Mouse (Mus musculus): ENCODE data around the gene Adam22.

DNA sequence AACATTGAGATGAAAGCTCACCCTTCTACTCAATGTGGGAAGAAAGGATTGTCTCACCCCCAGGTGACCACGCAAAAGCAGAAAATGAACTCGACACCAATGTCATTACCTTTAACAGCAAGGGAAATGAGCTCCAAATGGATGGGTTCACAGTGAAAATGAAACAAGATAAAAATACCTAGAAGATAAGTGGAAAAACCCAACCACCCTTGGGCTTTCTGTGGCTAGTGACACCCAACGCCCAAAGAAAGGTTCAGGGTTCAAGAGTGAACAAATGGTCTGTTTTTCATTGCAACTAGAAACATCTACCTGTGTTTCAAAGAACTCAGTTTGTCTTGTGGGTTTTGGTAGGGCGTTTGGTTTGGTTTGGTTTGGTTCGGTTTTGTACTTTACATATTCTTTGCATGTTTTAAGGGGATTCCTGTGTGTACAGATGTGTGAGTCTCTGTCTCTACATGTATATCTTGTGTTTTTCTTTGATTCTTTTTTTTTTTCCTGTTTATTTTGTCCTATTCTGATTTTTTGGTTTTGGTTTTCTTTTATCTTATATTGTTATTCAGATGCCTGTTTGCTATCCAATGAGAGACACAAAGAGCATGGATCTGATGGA is 6.4 kb upstream of the Adam22 start:
- TF ChIP-seq CTCF (conservative IDR thresholded peaks at IDR 0.05; ENCODE audit: insufficient read depth, insufficient read length, low read depth, low read length) (no peak), POLR2A (IDR thresholded peaks at IDR 0.05; ENCODE audit: low read depth, low read length) (no peak)

Data from kidney, adult 2 months (tissue).